Mouse (Mus musculus): ENCODE data around the gene 4930407I10Rik. TPM values are rescaled to one million over a fixed set of nuclear protein-coding genes. Genes with fewer than 3 reads are reported as not detected.

4930407I10Rik gene
- total RNA-seq (2012; rRNA removed) (0.04 TPM in 2 replicates), total RNA-seq (2014; rRNA removed) (not detected in 2 replicates), polyA plus RNA-seq (2012; ENCODE audit: insufficient read length, low read depth) (not detected in 2 replicates)

- dilution Hi-C loops (cut with MboI; ENCODE audit: extremely low pct_ligation_motif_present, extremely low pct_unique_long_range_greater_than_20kb, low sequenced_read_pairs), result no loop called here
- no peak for DNase-seq (ENCODE audit: extremely low read depth)
- H3K79me2 ChIP-seq (replicated peaks; ENCODE audit: control insufficient read depth, extremely low read depth, insufficient read depth, poor library complexity, severe bottlenecking), result no peaks in the 10 kb centered on the region
- H3K4me3 ChIP-seq (replicated peaks in 1 of 3; ENCODE audit: low read depth in 2 of 3, low read length in 2 of 3, poor library complexity in 1 of 3), result no peak within 1 kb of the TSS
- H3K4me2 ChIP-seq (ENCODE audit: insufficient read depth, low read depth, poor library complexity, severe bottlenecking), result no peak within 1 kb of the TSS
- H3K27ac ChIP-seq (ENCODE audit: insufficient read depth, low read depth), result no peak within 1 kb of the TSS
- no peak for TF ChIP-seq MXI1 (IDR thresholded peaks at IDR 0.05; ENCODE audit: low read depth, low read length)
- TF ChIP-seq KAT2A (IDR thresholded peaks at IDR 0.05; ENCODE audit: insufficient replicate concordance, low read length), result no peak
- TF ChIP-seq JUND (conservative IDR thresholded peaks at IDR 0.05; ENCODE audit: low read depth, low read length), result no peak
- no peak for TF ChIP-seq MAFK (IDR thresholded peaks at IDR 0.05; ENCODE audit: insufficient replicate concordance, low read length)
- TF ChIP-seq ETS1 (conservative IDR thresholded peaks at IDR 0.05; ENCODE audit: low read depth, low read length), result no peak
- in situ Hi-C loops (cut with MboI; ENCODE audit: low pct_ligation_motif_present, low pct_unique_long_range_greater_than_20kb, low sequenced_read_pairs), result no loop called here
- H3K4me1 ChIP-seq (ENCODE audit: control insufficient read depth in 1 of 2, insufficient read depth in 2 of 2), result peaks cover 0 to 15% of the 10 kb centered on the region in 2 experiments; a peak in 2 of 4 replicates
- H3K27me3 ChIP-seq (replicated peaks), result peaks cover 46% of the 10 kb centered on the region
- H3K9me3 ChIP-seq (replicated peaks; ENCODE audit: low read length), result no peaks in the 10 kb centered on the region
- H3K9ac ChIP-seq (ENCODE audit: insufficient read depth, low read depth), result no peak within 1 kb of the TSS
- no peaks in the 10 kb centered on the region for H3K36me3 ChIP-seq (replicated peaks in 1 of 2; ENCODE audit: control insufficient read depth in 1 of 2, insufficient read depth in 1 of 2, low read length in 1 of 2)
Observed at GRCm38 (mm10) chr15:82058719-82059201, at the start of gene 4930407I10Rik. Gene 4930407I10Rik (plus strand): TSS chr15:82059151.

GRCm38 (mm10) chr15:82011947-82012346 is 47.0 kb upstream of the 4930407I10Rik start:
- Histone ChIP-seq H3K79me2 (replicated peaks; ENCODE audit: control insufficient read depth, extremely low read depth, insufficient read depth, poor library complexity, severe bottlenecking) (peaks cover 17% of the 10 kb centered on the region), H3K27ac (ENCODE audit: insufficient read depth, low read depth) (no peak overlapping the region), H3K4me1 (ENCODE audit: control insufficient read depth in 1 of 2, insufficient read depth in 2 of 2) (peaks cover 0 to 23% of the 10 kb centered on the region in 2 experiments; a peak in 2 of 4 replicates), H3K27me3 (replicated peaks) (no peaks in the 10 kb centered on the region), H3K9me3 (replicated peaks; ENCODE audit: low read length) (no peaks in the 10 kb centered on the region), H3K4me2 (ENCODE audit: insufficient read depth, low read depth, poor library complexity, severe bottlenecking) (no peak overlapping the region), H3K9ac (ENCODE audit: insufficient read depth, low read depth) (no peak overlapping the region), H3K4me3 (replicated peaks in 1 of 3; ENCODE audit: low read depth in 2 of 3, low read length in 2 of 3, poor library complexity in 1 of 3) (no peak overlapping the region), H3K36me3 (replicated peaks in 1 of 2; ENCODE audit: control insufficient read depth in 1 of 2, insufficient read depth in 1 of 2, low read length in 1 of 2) (peaks cover 0 to 41% of the 10 kb centered on the region in 2 experiments)
- TF ChIP-seq RAD21 (IDR thresholded peaks at IDR 0.05; ENCODE audit: low read depth, low read length) (no peak), BHLHE40 (IDR thresholded peaks at IDR 0.05; ENCODE audit: low read depth, low read length) (no peak), USF2 (conservative IDR thresholded peaks at IDR 0.05; ENCODE audit: low read depth, low read length) (no peak), MAFK (IDR thresholded peaks at IDR 0.05; ENCODE audit: insufficient replicate concordance, low read length) (no peak), TBP (conservative IDR thresholded peaks at IDR 0.05; ENCODE audit: low read depth, low read length) (no peak), ZC3H11A (IDR thresholded peaks at IDR 0.05; ENCODE audit: low read depth, low read length) (no peak), TCF12 (IDR thresholded peaks at IDR 0.05; ENCODE audit: low read depth, low read length) (no peak)
- in situ Hi-C loops (cut with MboI; ENCODE audit: low pct_ligation_motif_present, low pct_unique_long_range_greater_than_20kb, low sequenced_read_pairs), result no loop called here
- dilution Hi-C loops (cut with MboI; ENCODE audit: extremely low pct_ligation_motif_present, extremely low pct_unique_long_range_greater_than_20kb, low sequenced_read_pairs), result no loop called here
- no peak for DNase-seq (ENCODE audit: extremely low read depth)

- Histone ChIP-seq H3K9ac (ENCODE audit: insufficient read depth, low read depth) (peak overlapping the region; percentile 81), H3K4me1 (ENCODE audit: control insufficient read depth in 1 of 2, insufficient read depth in 2 of 2) (peaks cover 0 to 41% of the 10 kb centered on the region in 2 experiments; a peak in 2 of 4 replicates), H3K79me2 (replicated peaks; ENCODE audit: control insufficient read depth, extremely low read depth, insufficient read depth, poor library complexity, severe bottlenecking) (peaks cover 21% of the 10 kb centered on the region), H3K4me3 (replicated peaks in 1 of 3; ENCODE audit: low read depth in 2 of 3, low read length in 2 of 3, poor library complexity in 1 of 3) (peak overlapping the region; percentile 82 to 98 (median 91)), H3K27ac (ENCODE audit: insufficient read depth, low read depth) (no peak overlapping the region), H3K4me2 (ENCODE audit: insufficient read depth, low read depth, poor library complexity, severe bottlenecking) (peak overlapping the region; percentile 58), H3K36me3 (replicated peaks in 1 of 2; ENCODE audit: control insufficient read depth in 1 of 2, insufficient read depth in 1 of 2, low read length in 1 of 2) (peaks cover 7 to 34% of the 10 kb centered on the region in 2 experiments), H3K9me3 (replicated peaks; ENCODE audit: low read length) (peaks cover 2% of the 10 kb centered on the region), H3K27me3 (replicated peaks) (no peaks in the 10 kb centered on the region)
- dilution Hi-C loops (cut with MboI; ENCODE audit: extremely low pct_ligation_motif_present, extremely low pct_unique_long_range_greater_than_20kb, low sequenced_read_pairs) (no loop called here), in situ Hi-C loops (cut with MboI; ENCODE audit: low pct_ligation_motif_present, low pct_unique_long_range_greater_than_20kb, low sequenced_read_pairs) (no loop called here)
- DNase-seq (ENCODE audit: extremely low read depth), result no peak
- TF ChIP-seq SIN3A (IDR thresholded peaks at IDR 0.05; ENCODE audit: low read length), result 0 out of 2 replicates have a peak, but pooled peaks have one; percentile 19
- 0 out of 2 replicates have a peak, but pooled peaks have one; percentile 7 for TF ChIP-seq EP300 (IDR thresholded peaks at IDR 0.05; ENCODE audit: low read length)
- no peak for TF ChIP-seq MAZ (IDR thresholded peaks at IDR 0.05; ENCODE audit: low read depth, low read length)
Observed at GRCm38 (mm10) chr15:82014745-82015391, 44.1 kb upstream of the 4930407I10Rik start.

Data from CH12.LX (cell line).